Mouse (Mus musculus) heart, embryonic 11.5 days (tissue): Measurements from ENCODE around the gene Ano10. TPM values are rescaled to one million over a fixed set of nuclear protein-coding genes. Genes with fewer than 3 reads are reported as not detected.
A peak's percentile ranks its signal among the peaks of the same experiment; 100 is the strongest.

ENCODE experiments used
- ATAC-seq: fragments of 200-750 bp; cut with Nextera tagmentation; replicated peaks from 2 replicates; pipeline ENCODE4 v1.8.0; 2017; ENCODE audit warnings: moderate library complexity; ENCODE audit not compliant: insufficient number of reproducible peaks, low FRiP score, low TSS enrichment
- H3K27ac ChIP-seq: fragments of 300-500 bp; sonication (generic); 2 replicates; pipeline ENCODE4 v1.5.1; 2014; ENCODE audit warnings: mild to moderate bottlenecking, low read depth, low read length
- H3K27me3 ChIP-seq: fragments of 300-500 bp; sonication (generic); 2 replicates; pipeline ENCODE4 v1.6.1; 2014; ENCODE audit warnings: mild to moderate bottlenecking, low read length, mixed read lengths; ENCODE audit not compliant: control insufficient read depth, insufficient read depth
- H3K36me3 ChIP-seq: fragments of 300-500 bp; sonication (generic); 2 replicates; pipeline ENCODE4 v1.6.1; 2014; ENCODE audit warnings: mild to moderate bottlenecking, low read length, moderate library complexity, mixed read lengths; ENCODE audit not compliant: control insufficient read depth, insufficient read depth
- H3K4me1 ChIP-seq: fragments of 300-500 bp; sonication (generic); 2 replicates; pipeline ENCODE4 v1.6.1; 2014; ENCODE audit warnings: low read length; ENCODE audit not compliant: control insufficient read depth, insufficient read depth
- H3K4me2 ChIP-seq: fragments of 300-500 bp; sonication (generic); 2 replicates; pipeline ENCODE4 v1.6.1; 2014; ENCODE audit warnings: mild to moderate bottlenecking, moderate library complexity
- H3K4me3 ChIP-seq: fragments of 300-500 bp; sonication (generic); 2 replicates; pipeline ENCODE4 v1.5.1; 2014; ENCODE audit warnings: low read depth, low read length
- H3K9ac ChIP-seq: fragments of 300-500 bp; sonication (generic); 2 replicates; pipeline ENCODE4 v1.6.1; 2014; ENCODE audit warnings: mild to moderate bottlenecking, low read depth, low read length, moderate library complexity
- H3K9me3 ChIP-seq: fragments of 300-500 bp; sonication (generic); replicated peaks from 2 replicates; pipeline ENCODE4 v1.6.1; 2016; ENCODE audit warnings: low read length; ENCODE audit not compliant: control insufficient read depth
- WGBS: fragments of 180-500 bp; shearing (Covaris S2); extraction: QIAGEN DNeasy Blood & Tissue Kit; methylation state at CpG from one replicate; pipeline ENCODE4 v1.1.7; 2014; ENCODE audit not compliant: insufficient replicate concordance; 5-methylcytosine and 5-hydroxymethylcytosine counted together
- polyA plus RNA-seq: library from polyadenylated mRNA; unstranded; fragments of >200 nt; fragmentation: Nextera tagmentation; extraction: Ambion mirVana; gene quantifications from 2 replicates; pipeline ENCODE4 v1.2.1, GENCODE M21; 2014

The Ano10 gene
- polyA plus RNA-seq, 1 experiment from 2014 or later = 34.0 TPM

DNA sequence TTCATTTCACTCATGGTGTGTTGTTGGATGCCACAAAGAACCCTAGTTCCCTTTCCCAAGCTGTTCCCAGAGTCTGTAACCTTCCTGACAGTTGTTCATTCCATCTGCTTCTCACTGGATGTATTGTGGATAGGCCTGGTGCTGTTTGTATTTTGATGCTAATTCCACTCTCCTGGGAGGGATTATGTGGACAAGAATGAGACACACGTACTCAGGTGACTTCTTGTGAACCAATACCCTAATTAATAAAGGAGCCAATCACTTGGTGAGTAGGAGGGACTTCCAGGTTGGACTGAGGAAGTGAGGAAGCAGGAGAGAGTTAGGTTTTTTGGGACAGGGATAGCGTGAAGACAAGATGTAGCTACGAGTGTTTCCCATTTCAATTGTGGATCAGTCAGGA is 59.5 kb downstream of the Ano10 start:
- Histone ChIP-seq H3K9me3 (no peaks in the 10 kb centered on the region), H3K9ac (no peak overlapping the region), H3K4me1 (no peaks in the 10 kb centered on the region), H3K27me3 (no peaks in the 10 kb centered on the region), H3K4me3 (no peak overlapping the region), H3K27ac (no peak overlapping the region), H3K4me2 (no peak overlapping the region), H3K36me3 (no peaks in the 10 kb centered on the region)
- no peak for ATAC-seq
- 80% methylated on average over 3 of the region's 3 CpGs for WGBS

DNA sequence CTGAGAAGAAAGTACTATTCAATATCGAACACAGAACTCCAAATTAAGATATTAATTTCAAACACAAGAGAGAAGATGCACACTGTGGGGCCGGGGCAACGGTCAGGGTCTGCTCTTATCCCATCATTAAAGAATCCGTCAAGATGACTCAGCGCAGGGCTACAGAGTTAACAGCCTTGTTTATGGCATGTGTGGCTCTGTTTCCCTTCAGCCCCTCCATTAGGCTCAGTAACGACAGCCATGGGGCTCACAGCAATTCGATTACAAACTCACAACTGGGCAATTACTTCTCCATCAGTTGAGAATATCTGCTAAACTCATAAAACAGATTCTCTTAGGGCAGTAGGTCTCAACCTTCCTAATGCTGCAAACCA is 60.3 kb downstream of the Ano10 start:
- no peak for ATAC-seq
- Histone ChIP-seq H3K4me3 (no peak overlapping the region), H3K27me3 (no peaks in the 10 kb centered on the region), H3K36me3 (no peaks in the 10 kb centered on the region), H3K27ac (no peak overlapping the region), H3K4me2 (no peak overlapping the region), H3K9me3 (no peaks in the 10 kb centered on the region), H3K9ac (no peak overlapping the region), H3K4me1 (no peaks in the 10 kb centered on the region)
- 60% methylated on average over 7 of the region's 7 CpGs for WGBS

DNA sequence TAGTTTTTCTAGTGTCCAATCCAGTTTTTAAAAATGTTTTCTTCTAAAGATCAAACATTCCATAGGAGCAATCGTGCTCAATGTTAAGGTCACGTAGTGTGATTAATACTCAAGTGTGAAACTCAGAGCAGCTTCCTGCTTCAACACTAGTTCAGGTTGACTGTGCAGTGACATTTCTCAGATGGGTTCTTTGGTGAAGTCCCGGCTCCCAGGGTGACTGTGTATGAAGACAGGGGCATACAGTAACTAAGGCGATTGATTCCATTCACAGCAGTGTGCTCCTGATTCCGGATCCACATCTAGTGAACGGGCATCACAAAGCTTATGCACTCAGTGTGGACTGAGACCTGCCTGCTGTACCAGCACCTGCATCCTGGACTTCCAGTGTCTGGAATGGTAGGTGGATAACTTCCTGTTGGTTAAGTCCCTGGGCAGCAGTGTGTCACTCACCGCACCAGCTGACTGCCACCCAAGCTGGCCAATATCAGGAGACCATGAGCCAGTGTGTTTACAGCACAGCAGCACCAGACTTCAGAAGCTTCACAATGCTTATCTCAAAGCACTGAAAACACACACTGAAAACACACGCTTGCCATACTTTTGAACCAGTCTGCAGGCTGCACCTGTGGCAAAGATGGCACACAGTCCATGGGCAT is 60.8 kb downstream of the Ano10 start:
- no peak for ATAC-seq
- 79% methylated on average over 8 of the region's 8 CpGs for WGBS
- H3K4me3 ChIP-seq = no peak overlapping the region
- no peak overlapping the region for H3K27ac ChIP-seq
- H3K4me1 ChIP-seq = no peaks in the 10 kb centered on the region
- H3K4me2 ChIP-seq = no peak overlapping the region
- no peak overlapping the region for H3K9ac ChIP-seq
- no peaks in the 10 kb centered on the region for H3K27me3 ChIP-seq
- H3K36me3 ChIP-seq = no peaks in the 10 kb centered on the region
- H3K9me3 ChIP-seq = no peaks in the 10 kb centered on the region

DNA sequence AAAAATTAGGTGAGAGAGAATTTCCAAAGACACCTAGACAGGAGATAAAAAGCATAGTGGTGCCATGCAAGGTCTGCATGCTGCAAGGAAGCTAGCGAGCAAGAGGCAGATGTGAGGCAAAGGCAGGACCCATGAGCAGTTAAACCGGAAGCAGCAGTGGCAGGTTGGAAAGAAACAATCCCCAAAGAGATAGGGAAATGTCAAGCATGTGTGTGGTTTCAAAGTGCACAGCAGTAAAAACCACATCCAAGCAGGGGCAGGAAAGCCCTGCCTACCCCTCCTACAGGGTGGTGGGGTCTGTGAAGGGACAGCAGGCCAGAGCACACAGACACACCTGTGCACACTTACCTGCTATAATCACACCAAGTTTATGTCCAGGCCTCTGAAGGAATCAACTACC is 61.3 kb downstream of the Ano10 start:
- H3K9ac ChIP-seq = no peak overlapping the region
- 61% methylated on average over 2 of the region's 2 CpGs for WGBS
- H3K27me3 ChIP-seq = no peaks in the 10 kb centered on the region
- H3K4me3 ChIP-seq = no peak overlapping the region
- no peaks in the 10 kb centered on the region for H3K4me1 ChIP-seq
- no peaks in the 10 kb centered on the region for H3K9me3 ChIP-seq
- H3K4me2 ChIP-seq = no peak overlapping the region
- no peak overlapping the region for H3K27ac ChIP-seq
- no peak for ATAC-seq
- no peaks in the 10 kb centered on the region for H3K36me3 ChIP-seq

DNA sequence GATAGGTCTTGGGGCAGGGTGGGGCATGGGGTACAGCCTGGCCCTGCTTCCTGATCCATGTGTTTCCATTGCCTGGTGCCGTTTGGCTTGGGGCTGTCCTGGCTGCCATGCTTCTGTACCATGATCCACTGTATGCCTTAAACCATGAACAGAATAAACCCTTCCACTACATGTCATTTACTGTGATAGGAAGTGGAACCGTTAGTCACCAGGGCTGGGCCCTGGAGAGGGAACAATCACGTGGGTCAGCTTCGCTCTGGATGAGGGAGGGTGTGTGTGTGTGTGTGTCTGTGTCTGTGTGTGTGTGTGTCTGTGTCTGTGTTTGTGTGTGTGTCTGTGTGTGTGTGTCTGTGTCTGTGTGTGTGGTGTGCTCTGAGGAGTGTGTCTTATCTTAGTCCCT is 63.5 kb downstream of the Ano10 start:
- Histone ChIP-seq H3K4me2 (no peak overlapping the region), H3K4me1 (no peaks in the 10 kb centered on the region; the same call in 1 of the 2 replicates), H3K9ac (no peak overlapping the region), H3K9me3 (no peaks in the 10 kb centered on the region), H3K4me3 (no peak overlapping the region), H3K27ac (no peak overlapping the region), H3K27me3 (no peaks in the 10 kb centered on the region), H3K36me3 (no peaks in the 10 kb centered on the region)
- WGBS = 75% methylated on average over 4 of the region's 4 CpGs
- no peak for ATAC-seq

DNA sequence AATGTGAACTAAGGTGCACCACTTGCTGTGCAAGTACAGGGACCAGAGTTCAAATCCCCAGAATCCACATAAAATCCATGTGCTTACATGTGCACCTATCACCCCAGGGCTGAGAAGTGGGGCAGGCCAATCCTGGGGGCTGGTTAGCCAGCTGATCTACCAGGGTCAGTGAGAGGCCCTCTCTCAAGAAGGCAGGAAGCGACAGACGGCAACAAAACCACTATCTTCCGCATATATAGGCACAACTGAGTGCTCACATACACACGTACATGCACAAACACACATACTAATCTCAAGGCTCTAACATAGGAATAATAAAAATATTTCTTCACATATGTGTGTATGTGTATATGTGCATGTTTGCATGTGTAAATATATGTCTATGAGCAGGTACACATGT is 67.8 kb downstream of the Ano10 start:
- Histone ChIP-seq H3K9ac (no peak overlapping the region), H3K4me1 (no peaks in the 10 kb centered on the region; the same call in 1 of the 2 replicates), H3K27ac (no peak overlapping the region), H3K36me3 (no peaks in the 10 kb centered on the region), H3K4me2 (no peak overlapping the region), H3K27me3 (no peaks in the 10 kb centered on the region), H3K9me3 (no peaks in the 10 kb centered on the region), H3K4me3 (no peak overlapping the region)
- WGBS = 93% methylated on average over 4 of the region's 4 CpGs
- no peak for ATAC-seq

DNA sequence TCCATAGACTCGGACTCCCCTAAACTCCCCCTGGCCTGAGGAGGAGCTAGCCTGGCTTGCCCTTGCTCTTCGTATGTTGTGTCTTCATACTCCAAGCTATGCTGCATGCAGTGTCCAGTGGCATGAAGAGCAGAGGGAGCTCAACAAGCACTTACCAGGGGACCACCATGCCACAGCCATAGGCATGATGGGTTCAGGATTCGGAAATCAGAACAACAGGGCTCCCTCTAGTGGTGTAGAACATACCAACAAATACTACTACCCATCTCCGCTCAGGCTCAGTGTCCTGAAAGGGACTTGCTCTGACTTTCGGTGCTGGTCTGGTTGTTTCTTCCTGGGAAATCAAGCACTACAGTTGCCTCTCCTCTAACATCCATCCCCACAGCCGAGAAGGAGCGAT is 68.9 kb downstream of the Ano10 start:
- H3K4me3 ChIP-seq = no peak overlapping the region
- H3K27ac ChIP-seq = no peak overlapping the region
- H3K4me1 ChIP-seq = no peaks in the 10 kb centered on the region; the same call in 1 of the 2 replicates
- H3K9me3 ChIP-seq = no peaks in the 10 kb centered on the region
- H3K4me2 ChIP-seq = no peak overlapping the region
- no peak overlapping the region for H3K9ac ChIP-seq
- H3K27me3 ChIP-seq = no peaks in the 10 kb centered on the region
- ATAC-seq = no peak
- no peaks in the 10 kb centered on the region for H3K36me3 ChIP-seq
- WGBS = 35% methylated on average over 7 of the region's 7 CpGs

DNA sequence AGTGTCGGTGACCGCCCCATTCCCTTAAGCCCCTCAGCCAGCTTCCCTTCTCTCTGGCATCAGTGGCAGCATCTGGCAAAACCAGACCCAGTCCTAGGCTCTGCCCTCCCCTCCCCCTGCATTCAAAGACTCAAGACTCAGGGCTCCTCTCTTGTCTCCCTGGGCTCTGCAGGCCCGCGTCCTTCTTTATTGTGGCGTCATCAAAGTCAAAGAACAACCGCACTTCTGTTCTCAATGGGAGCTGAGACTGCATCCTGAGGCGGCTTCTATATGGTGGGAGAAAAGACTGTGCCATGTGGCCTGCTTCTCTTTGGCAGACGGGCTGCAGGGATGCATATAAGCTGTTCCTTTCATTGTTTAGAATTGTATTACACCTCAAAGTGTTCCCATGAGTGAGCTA is 71.2 kb downstream of the Ano10 start:
- no peak overlapping the region for H3K4me3 ChIP-seq
- no peak overlapping the region; the same call in 1 of the 2 replicates for H3K9ac ChIP-seq
- H3K9me3 ChIP-seq = no peaks in the 10 kb centered on the region
- H3K27ac ChIP-seq = peak overlapping the region; percentile 54; the same call in 1 of the 2 replicates
- H3K4me2 ChIP-seq = no peak overlapping the region
- 52% methylated on average over 8 of the region's 8 CpGs for WGBS
- H3K4me1 ChIP-seq = no peaks in the 10 kb centered on the region; the same call in 1 of the 2 replicates
- no peak for ATAC-seq
- H3K27me3 ChIP-seq = no peaks in the 10 kb centered on the region
- H3K36me3 ChIP-seq = no peaks in the 10 kb centered on the region

DNA sequence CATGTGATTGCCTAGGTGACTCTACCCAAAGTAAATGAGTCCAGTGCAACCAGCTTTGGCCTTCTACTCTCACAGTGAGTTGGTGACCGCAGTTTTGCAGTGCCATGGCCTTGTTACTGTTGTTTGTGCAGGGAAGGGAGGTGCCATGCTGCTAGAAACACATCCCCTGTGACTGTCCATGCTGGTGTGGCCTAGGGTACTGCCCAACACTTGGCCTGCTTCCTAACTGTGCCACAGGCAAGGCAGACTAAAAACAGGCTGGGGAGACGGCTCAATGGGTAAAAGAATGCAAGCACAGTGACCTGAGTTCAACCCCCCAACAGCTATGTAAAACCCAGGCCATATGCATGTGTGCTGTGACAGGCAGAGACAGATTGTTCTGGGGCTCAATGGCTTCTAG is 74.3 kb downstream of the Ano10 start:
- no peak overlapping the region for H3K27ac ChIP-seq
- H3K36me3 ChIP-seq = no peaks in the 10 kb centered on the region
- H3K27me3 ChIP-seq = no peaks in the 10 kb centered on the region
- 68% methylated on average over 2 of the region's 2 CpGs for WGBS
- H3K9me3 ChIP-seq = no peaks in the 10 kb centered on the region
- H3K4me3 ChIP-seq = no peak overlapping the region
- H3K4me1 ChIP-seq = no peaks in the 10 kb centered on the region
- H3K9ac ChIP-seq = no peak overlapping the region
- ATAC-seq = no peak
- H3K4me2 ChIP-seq = no peak overlapping the region
